Mouse (Mus musculus) CD4-positive naive resting alpha-beta T cell, adult 57 days (primary cell): Measurements from ENCODE around the gene Fsip1. TPM values are rescaled to one million over a fixed set of nuclear protein-coding genes. Genes with fewer than 3 reads are reported as not detected.

Experiments
- total RNA-seq: library from RNA; stranded (reverse); gene quantifications from one replicate; pipeline ENCODE4 v1.2.4, GENCODE M21; 2023

Fsip1 gene
- not detected for total RNA-seq

GRCm38 (mm10) chr2:118256621-118257053, at the start of gene Fsip1:
Fsip1 (minus strand) TSS chr2:118256966.

GRCm38 (mm10) chr2:118111488-118112131, 145.2 kb downstream of the Fsip1 start, which contains the start of gene Thbs1:
Thbs1 (plus strand) TSS chr2:118111876.

Other genes with a start within 250 kb of the Fsip1 start
- 2.3 TPM for gene Thbs1, start 145.1 kb downstream of the Fsip1 start, total RNA-seq
- not detected for gene Gpr176, start 116.5 kb upstream of the Fsip1 start, total RNA-seq
- gene Eif2ak4, start 131.7 kb upstream of the Fsip1 start, total RNA-seq, result 18.0 TPM
- gene Srp14, start 222.7 kb upstream of the Fsip1 start, total RNA-seq, result 111 TPM